Mouse (Mus musculus): Measurements from ENCODE around the gene Pde4d.

Pde4d gene

GRCm38 (mm10) chr13:109205541-109205940 is 755.8 kb downstream of the Pde4d start:
- DNase-seq = no peak

DNA sequence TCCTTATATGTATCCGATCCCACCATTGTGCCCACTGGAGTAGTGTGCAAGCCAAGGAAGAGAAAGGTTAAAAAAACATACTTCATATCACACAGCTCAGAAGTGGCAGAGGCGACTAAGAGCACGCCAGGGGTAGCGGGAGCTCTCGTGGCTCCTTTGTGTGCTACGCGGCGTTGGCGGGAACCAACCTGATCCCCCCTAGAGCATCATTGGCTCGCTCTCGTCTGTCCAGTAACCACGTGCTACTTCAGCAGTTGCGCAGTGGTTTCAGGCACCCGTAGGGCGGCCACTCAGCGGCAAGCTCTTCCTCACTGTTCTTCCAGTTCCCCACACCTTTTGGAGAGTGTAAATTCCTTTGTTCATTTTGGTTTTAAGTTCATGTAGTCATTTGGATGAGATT is 758.9 kb downstream of the Pde4d start:
- no peak for DNase-seq

DNA sequence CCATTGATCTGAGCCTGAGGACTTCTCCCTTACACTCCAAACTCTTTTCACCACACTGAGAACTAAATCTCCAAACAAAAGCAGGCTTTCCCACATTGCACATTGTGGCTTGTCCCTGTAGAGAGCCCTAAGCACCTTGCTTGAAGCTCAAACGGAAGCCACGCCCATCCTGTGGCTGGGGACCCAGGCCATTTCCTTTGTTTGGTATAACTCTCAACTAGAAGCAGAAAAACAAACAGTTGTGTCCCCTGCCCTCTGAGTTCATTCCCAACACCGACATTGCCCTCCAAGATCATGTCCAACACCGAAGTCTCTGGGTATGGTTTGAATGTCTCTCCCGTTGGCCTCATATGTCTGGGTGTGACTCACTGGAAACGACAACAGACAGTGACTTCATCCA is 759.7 kb downstream of the Pde4d start:
- peak; percentile 34 for DNase-seq

GRCm38 (mm10) chr13:109210403-109210802 is 760.7 kb downstream of the Pde4d start:
- peak; percentile 90 for DNase-seq

DNA sequence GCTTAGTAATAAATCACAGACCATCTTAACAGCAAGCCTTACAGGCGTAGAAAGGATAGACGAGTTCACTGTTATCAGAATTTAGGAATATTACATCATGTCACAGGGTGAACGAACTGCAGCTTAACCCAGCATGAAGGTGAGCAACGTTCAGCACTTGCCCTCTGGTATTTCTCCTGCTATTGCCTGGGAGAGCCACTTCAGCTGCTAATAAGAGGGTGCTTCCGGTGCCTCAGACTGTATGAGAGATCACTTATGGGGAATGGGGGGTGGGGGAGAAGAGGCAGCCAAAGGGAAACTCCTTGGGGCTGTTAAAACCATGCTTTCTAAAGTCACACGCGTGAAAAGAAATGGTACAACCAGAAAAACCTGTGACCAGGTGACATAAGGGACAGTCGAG is 761.7 kb downstream of the Pde4d start:
- DNase-seq = no peak

GRCm38 (mm10) chr13:109211941-109212487 is 762.3 kb downstream of the Pde4d start:
- DNase-seq = no peak

GRCm38 (mm10) chr13:109212788-109213473 is 763.2 kb downstream of the Pde4d start:
- peak; percentile 46 for DNase-seq

DNA sequence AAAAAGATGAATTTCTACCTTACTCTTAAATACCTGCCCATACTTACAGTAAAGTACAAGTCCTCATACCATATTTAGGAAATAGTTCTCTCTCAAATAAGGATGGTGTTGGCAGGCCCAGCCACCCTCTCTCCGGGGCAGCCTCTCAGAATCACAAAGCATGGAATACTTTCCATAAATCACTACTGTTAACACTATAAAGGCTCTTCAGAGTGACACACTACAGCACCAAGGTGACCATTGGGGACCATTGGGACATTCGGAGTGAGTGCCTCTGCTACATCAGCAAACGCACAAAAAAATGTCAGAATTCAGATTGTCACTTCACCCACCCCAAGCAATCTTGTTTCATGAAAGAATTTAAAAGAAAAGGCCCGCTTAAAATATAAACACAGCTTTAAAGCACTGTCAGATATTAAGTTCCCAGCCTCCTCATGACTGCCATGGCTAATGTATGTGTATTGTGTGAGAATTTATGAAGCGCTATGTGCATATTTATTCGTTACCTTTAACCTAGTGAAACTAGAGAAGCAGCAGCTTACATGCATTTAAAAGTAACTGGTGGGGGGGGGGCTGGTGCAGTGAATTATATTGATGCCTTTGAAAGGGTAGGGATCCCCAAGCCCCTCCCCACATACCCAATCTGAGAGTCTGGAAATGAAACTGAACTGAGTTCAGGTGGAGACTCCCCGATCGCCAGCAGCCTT is 769.4 kb downstream of the Pde4d start:
- DNase-seq = no peak

- DNase-seq = peak; percentile 41
Measured at GRCm38 (mm10) chr13:109228967-109229617, 779.3 kb downstream of the Pde4d start.

DNA sequence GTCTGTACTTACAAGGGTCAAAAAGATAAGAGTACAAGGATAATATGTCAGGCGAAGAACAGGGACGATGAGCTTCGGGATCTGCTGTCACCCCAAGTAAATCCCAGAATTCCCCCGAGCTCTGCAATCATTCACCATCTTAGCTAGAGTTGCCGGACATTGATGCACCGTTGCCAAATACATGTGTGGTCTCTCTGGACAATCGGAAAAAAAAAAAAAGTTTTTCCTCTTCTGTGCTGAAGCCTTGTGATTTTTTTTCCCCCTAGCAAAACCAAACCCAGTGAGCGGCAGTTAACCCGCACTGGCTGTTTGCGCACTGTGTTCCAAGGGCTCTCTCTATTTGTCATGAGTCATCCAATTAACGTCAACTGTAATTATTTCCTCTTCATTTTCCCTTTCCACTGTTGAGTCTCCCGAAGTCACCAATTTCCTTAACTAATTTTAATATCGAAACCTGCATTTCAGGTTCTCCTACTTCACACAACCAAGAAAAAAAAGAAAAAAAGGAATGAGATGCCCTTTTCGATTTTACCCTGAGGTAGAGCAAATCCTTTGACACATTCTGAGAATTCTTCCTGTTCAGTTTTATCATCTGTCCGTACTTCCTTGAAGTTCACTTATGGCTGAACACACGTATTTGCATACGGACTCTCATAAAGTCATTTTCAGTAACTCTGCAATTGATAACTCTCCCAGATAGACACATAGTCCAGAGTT is 780.0 kb downstream of the Pde4d start:
- DNase-seq = peak; percentile 20

GRCm38 (mm10) chr13:109230335-109230987 is 780.7 kb downstream of the Pde4d start:
- DNase-seq = no peak

- no peak for DNase-seq
Measured at GRCm38 (mm10) chr13:109231848-109232460, 782.2 kb downstream of the Pde4d start.

GRCm38 (mm10) chr13:109232531-109232930 is 782.8 kb downstream of the Pde4d start:
- DNase-seq = no peak

- DNase-seq = no peak
Measured at GRCm38 (mm10) chr13:109233911-109234613, 784.3 kb downstream of the Pde4d start.

DNA sequence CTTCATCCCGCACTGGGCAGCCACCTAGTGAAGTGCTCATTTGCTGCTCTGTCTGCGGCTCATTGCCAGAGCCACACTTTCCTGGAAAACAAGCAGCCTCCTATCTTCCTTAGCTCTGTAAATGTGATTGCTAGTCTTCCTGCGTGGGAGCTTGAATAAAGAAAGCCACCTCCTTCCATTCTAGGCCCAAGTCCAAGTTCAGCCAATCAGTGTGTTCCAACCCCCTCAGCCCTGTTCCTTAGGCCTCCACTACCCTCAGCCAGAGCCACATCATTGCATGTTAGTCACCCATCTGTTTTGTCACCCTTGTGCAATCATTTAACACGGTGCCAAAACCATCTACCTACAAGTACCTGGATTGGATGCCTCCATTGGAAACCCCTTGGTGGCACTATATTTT is 786.3 kb downstream of the Pde4d start:
- no peak for DNase-seq

GRCm38 (mm10) chr13:109238670-109239069 is 788.9 kb downstream of the Pde4d start:
- no peak for DNase-seq

DNA sequence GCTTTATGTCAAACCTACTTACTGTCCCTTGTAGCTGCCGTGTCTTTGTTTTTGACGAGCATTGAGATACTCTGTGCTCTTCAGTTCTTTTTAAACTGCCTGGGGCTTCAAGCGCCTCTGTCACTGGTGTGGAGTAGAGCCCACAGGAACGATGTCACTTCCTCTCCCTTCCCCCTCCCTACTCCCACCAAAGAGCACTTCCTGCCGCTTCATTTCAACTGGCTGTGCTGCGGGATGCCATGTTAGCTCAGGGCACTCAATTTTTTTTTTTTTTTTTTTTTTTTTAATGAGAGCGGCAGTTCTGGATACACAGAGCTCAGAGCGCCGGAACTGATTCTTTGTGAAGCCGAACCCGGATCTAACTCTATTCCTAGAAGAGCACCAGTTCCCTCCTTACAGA is 789.5 kb downstream of the Pde4d start:
- DNase-seq = peak; percentile 58

DNA sequence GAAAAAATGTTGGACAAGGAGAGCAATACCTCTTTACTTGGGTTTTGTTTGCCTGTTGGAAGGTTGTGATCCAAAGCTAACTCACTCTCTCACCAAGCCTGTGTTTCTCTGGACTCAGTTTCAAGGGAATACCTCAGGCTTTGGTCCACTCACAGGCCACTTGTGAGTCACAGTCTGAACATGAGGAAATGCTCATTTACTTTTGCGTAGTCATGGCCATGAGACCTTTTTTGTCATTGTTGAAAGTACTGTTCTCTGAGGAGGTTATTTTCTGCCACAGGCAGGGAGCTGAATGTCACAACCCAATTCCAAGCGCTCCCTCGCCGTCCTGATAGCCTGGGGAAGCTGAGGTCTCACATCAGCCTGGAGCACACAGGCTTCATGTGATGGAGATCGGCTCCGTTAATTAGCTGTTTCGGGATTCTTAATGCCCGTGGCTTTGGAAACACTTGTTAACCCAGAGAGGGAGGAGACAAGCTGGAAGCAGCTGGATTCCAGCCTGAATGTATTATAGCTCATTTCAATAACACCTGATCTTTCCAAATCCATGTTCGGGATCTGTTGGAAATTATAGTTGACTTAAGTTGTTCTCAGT is 792.8 kb downstream of the Pde4d start:
- DNase-seq = no peak

GRCm38 (mm10) chr13:109243160-109243559 is 793.4 kb downstream of the Pde4d start:
- no peak for DNase-seq

DNA sequence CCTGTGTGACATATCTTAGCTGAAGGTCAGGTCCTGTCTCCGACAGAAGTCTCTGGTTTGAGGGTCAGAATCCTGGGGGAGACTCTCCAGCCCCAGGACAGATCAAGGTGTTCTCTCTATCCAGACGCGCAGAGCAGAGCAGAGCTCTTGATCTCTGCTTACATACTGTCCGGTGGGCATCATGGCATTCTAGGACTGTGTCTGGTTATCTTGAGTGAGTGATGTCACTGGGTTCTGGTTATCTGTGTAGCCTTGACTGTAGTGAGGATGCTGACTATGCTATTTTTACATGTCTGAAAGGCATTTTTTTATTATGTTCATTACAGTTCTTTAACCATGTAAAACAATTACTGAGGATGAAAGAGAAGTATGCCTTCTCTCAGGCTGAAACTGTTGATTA is 797.3 kb downstream of the Pde4d start:
- DNase-seq = no peak

- DNase-seq = no peak
Measured at GRCm38 (mm10) chr13:109249315-109249714, 799.6 kb downstream of the Pde4d start.
